Mouse (Mus musculus) gastrocnemius, adult 18-20 months (tissue): ENCODE data around the gene Tle2. TPM values are rescaled to one million over a fixed set of nuclear protein-coding genes. Genes with fewer than 3 reads are reported as not detected.

Source experiments
- total RNA-seq, 2 experiments: library from RNA; stranded (reverse); gene quantifications; 2 replicates each; pipeline ENCODE4 v1.2.3; 2021

Gene Tle2
- total RNA-seq, 2 experiments from 2014 or later = 4.9 to 7.4 TPM

Other genes with a start within 250 kb of the Tle2 start
- under 1 TPM; 0.16 to 0.55 TPM for gene Tbxa2r, start 245.8 kb upstream of the Tle2 start, total RNA-seq
- 1 to 10 TPM in 1 of 2 experiments, under 1 TPM in 1; 0.39 to 1.4 TPM for gene Gipc3, start 231.3 kb upstream of the Tle2 start, total RNA-seq
- gene Hmg20b, start 224.1 kb upstream of the Tle2 start, total RNA-seq = 10 to 100 TPM; 14.7 to 19.6 TPM
- 1 to 10 TPM; 2.3 to 2.8 TPM for gene Mfsd12, start 217.1 kb upstream of the Tle2 start, total RNA-seq
- gene 4930404N11Rik, start 208.7 kb upstream of the Tle2 start, total RNA-seq = under 1 TPM; 0.23 to 0.66 TPM
- 10 to 100 TPM; 15.3 to 15.4 TPM for gene Fzr1, start 196.0 kb upstream of the Tle2 start, total RNA-seq
- 10 to 100 TPM; 41.1 to 44.1 TPM for gene Dohh, start 190.1 kb upstream of the Tle2 start, total RNA-seq
- under 1 TPM; 0.57 to 0.97 TPM for gene Gm48551, start 190.1 kb upstream of the Tle2 start, total RNA-seq
- gene Gm48552, start 185.6 kb upstream of the Tle2 start, total RNA-seq = under 1 TPM in 1 of 2 experiments, not detected in 1; 0.34 TPM
- gene Smim24, start 181.5 kb upstream of the Tle2 start, total RNA-seq = not detected
- gene Nfic, start 118.9 kb upstream of the Tle2 start, total RNA-seq = 100 to 1,000 TPM; 232 to 244 TPM
- gene Celf5, start 91.9 kb upstream of the Tle2 start, total RNA-seq = under 1 TPM; 0.05 to 0.07 TPM
- gene Ncln, start 78.2 kb upstream of the Tle2 start, total RNA-seq = 10 to 100 TPM; 41.0 to 45.8 TPM
- under 1 TPM; 0.71 to 0.78 TPM for gene S1pr4, start 74.4 kb upstream of the Tle2 start, total RNA-seq
- gene Gna15, start 50.3 kb upstream of the Tle2 start, total RNA-seq = under 1 TPM; 0.53 to 0.57 TPM
- 10 to 100 TPM; 26.2 to 31.8 TPM for gene Gna11, start 29.4 kb upstream of the Tle2 start, total RNA-seq
- gene Aes, start 15.1 kb upstream of the Tle2 start, total RNA-seq = 100 to 1,000 TPM; 947 to 962 TPM
- gene Tle6, start 26.5 kb downstream of the Tle2 start, total RNA-seq = 1 to 10 TPM; 4.5 to 6.1 TPM
- 1 to 10 TPM; 3.1 to 3.3 TPM for gene BC025920, start 31.7 kb downstream of the Tle2 start, total RNA-seq
- 1 to 10 TPM; 4.4 to 4.7 TPM for gene Sirt6, start 53.2 kb downstream of the Tle2 start, total RNA-seq
- 10 to 100 TPM; 10.2 to 10.6 TPM for gene Ankrd24, start 54.0 kb downstream of the Tle2 start, total RNA-seq
- gene Gm10778, start 74.5 kb downstream of the Tle2 start, total RNA-seq = 1 to 10 TPM; 1.4 to 1.6 TPM
- 1 to 10 TPM; 5.2 to 6.2 TPM for gene Zfp433, start 130.3 kb downstream of the Tle2 start, total RNA-seq
- under 1 TPM; 0.53 to 0.95 TPM for gene Gm3055, start 196.6 kb downstream of the Tle2 start, total RNA-seq
- under 1 TPM; 0.78 to 1.00 TPM for gene Gm4767, start 237.6 kb downstream of the Tle2 start, total RNA-seq